ENCODE assay signal across 1 mouse cellular context in the genomic region with DNA sequence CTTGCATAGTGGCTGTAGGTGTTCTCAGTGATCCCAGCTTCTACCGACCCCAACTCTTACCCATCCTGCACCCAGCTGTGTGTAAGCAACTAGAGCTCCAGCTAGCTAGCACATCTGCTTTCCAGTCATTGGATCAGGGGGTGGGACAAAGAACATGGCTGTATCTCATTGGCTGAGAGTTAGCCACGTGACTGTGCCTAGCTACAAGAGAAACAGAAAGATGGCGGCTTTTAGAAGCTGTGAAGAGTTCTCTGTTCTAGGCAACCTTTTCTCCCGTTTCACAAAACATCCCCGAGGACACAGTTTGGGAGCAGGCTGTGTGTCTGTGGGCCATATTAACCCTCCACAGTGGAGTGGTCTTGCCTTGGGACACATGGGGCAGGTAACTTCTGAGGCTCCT.
TF ChIP-seq lines count a peak whose summit lies in the region.

No protein-coding gene starts in this region.

TF ChIP-seq in MEL, 35 proteins besides CTCF, POLR2A, EP300 and RAD21:
- TF ChIP-seq USF1 (IDR thresholded peaks at IDR 0.05; ENCODE audit: low read depth, low read length) (peak; percentile 70), GABPA (IDR thresholded peaks at IDR 0.05; ENCODE audit: low read depth, low read length) (no peak)
